Mouse (Mus musculus) cerebellum, adult (tissue): ENCODE data around the gene Pik3cg.
"Not testable (repeated sequence)": the region's sequence is repeated elsewhere in the genome, so short reads cannot be mapped to it uniquely, and the experiment has no call there.

Source experiments
- ATAC-seq: cut with Nextera tagmentation; 2 replicates; pipeline ENCODE4 v1.9.2; 2017; ENCODE audit warnings: mild to moderate bottlenecking, moderate library complexity, mixed read lengths; ENCODE audit not compliant: insufficient number of reproducible peaks, low FRiP score, low TSS enrichment

The Pik3cg gene

GRCm38 (mm10) chr12:32207948-32208891 lies at the start of gene Pik3cg:
Gene Pik3cg (minus strand): TSS chr12:32208659.
- no peak for ATAC-seq

GRCm38 (mm10) chr12:32248483-32248882 lies 40.0 kb upstream of the Pik3cg start:
- ATAC-seq: no peak

GRCm38 (mm10) chr12:32245566-32246233 lies 37.2 kb upstream of the Pik3cg start:
- 0 out of 2 replicates have a peak, but pooled peaks have one; percentile 50 for ATAC-seq

GRCm38 (mm10) chr12:32243586-32243985 lies 35.1 kb upstream of the Pik3cg start:
- no peak for ATAC-seq

- ATAC-seq: not testable (repeated sequence)
Observed at GRCm38 (mm10) chr12:32239134-32239533, 30.7 kb upstream of the Pik3cg start.

GRCm38 (mm10) chr12:32238433-32238832 lies 30.0 kb upstream of the Pik3cg start:
- ATAC-seq: no peak

- no peak for ATAC-seq
Observed at GRCm38 (mm10) chr12:32237839-32238238, 29.4 kb upstream of the Pik3cg start.

GRCm38 (mm10) chr12:32237139-32237538 lies 28.7 kb upstream of the Pik3cg start:
- no peak for ATAC-seq

GRCm38 (mm10) chr12:32236450-32236849 lies 28.0 kb upstream of the Pik3cg start:
- no peak for ATAC-seq

- no peak for ATAC-seq
Observed at GRCm38 (mm10) chr12:32233871-32234270, 25.4 kb upstream of the Pik3cg start.

- ATAC-seq: no peak
Observed at GRCm38 (mm10) chr12:32231398-32231797, 22.9 kb upstream of the Pik3cg start.

- no peak for ATAC-seq
Observed at GRCm38 (mm10) chr12:32223629-32224028, 15.2 kb upstream of the Pik3cg start.

GRCm38 (mm10) chr12:32222758-32223385 lies 14.4 kb upstream of the Pik3cg start:
- ATAC-seq: no peak

- no peak for ATAC-seq
Observed at GRCm38 (mm10) chr12:32220387-32220786, 11.9 kb upstream of the Pik3cg start.

- no peak for ATAC-seq
Observed at GRCm38 (mm10) chr12:32215143-32215542, 6.7 kb upstream of the Pik3cg start.

- ATAC-seq: no peak
Observed at GRCm38 (mm10) chr12:32212702-32213101, 4.2 kb upstream of the Pik3cg start.

GRCm38 (mm10) chr12:32212156-32212555 lies 3.7 kb upstream of the Pik3cg start:
- no peak for ATAC-seq

- no peak for ATAC-seq
Observed at GRCm38 (mm10) chr12:32211257-32211656, 2.8 kb upstream of the Pik3cg start.

- ATAC-seq: no peak
Observed at GRCm38 (mm10) chr12:32208951-32209350, 492 bp upstream of the Pik3cg start.

GRCm38 (mm10) chr12:32207141-32207540 lies 1.3 kb downstream of the Pik3cg start:
- no peak for ATAC-seq

- no peak for ATAC-seq
Observed at GRCm38 (mm10) chr12:32203695-32204094, 4.8 kb downstream of the Pik3cg start.
